Mouse (Mus musculus) thymus, adult 2 months (tissue): ENCODE data around the gene Ankrd50.

Experiments
- CTCF ChIP-seq: fragments of 200-500 bp; IDR thresholded peaks from 2 replicates; pipeline ENCODE4 v1.5.1; 2012; ENCODE audit warnings: mild to moderate bottlenecking, control low read depth, low read length, moderate library complexity, borderline replicate concordance; ENCODE audit not compliant: control insufficient read depth, poor library complexity, insufficient read depth; ENCODE audit errors: extremely low read depth
- POLR2A ChIP-seq: fragments of 200-500 bp; IDR thresholded peaks from 2 replicates; pipeline ENCODE4 v1.6.1; 2012; ENCODE audit warnings: mild to moderate bottlenecking, low read length, control low read depth, moderate library complexity; ENCODE audit not compliant: control insufficient read depth, poor library complexity, insufficient read depth; ENCODE audit errors: extremely low read depth

DNA sequence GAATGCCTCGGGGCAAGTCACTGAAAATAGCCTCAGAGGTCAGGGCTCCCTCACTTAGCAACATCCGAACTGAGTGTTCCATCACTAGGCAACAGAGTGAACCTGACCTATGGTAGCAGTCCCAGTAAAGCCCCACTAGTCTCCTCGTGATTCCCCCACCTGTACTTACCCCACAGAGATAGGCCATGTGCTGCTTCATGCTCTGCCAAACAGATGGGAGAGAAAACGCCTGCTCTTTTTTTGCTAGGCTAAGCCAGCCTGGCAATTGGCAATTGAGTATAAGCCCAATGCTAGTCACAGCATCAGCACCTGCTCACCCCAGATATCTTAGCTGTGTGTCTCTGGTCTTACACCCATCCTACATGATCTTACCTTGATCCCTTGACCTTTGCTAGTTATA is 40.8 kb downstream of the Ankrd50 start:
- TF ChIP-seq CTCF, result no peak
- no peak for TF ChIP-seq POLR2A
